Comparison of ENCODE assay signal across 8 mouse cellular contexts in the genomic region with DNA sequence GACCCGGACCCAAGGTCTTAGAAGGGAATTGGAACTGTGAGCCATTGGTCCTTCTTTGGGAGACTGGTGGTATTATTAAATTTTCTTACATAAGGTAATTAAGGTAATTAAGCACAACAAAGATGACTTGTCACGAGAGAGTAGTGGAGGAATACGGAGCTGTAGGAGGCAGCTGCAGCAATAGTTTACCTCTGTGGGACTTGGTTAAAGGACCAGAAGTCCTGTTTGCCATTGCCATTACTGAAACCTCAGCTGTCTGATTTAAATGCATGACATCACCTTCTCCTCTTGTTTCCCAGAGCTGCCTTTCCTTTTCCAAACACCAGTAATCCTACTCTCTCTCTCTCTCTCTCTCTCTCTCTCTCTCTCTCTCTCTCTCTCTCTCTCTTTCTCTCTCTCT. TPM values are rescaled to one million over a fixed set of nuclear protein-coding genes. Genes with fewer than 3 reads are reported as not detected.
A peak's percentile ranks its signal among the peaks of the same experiment; 100 is the strongest.
DNase-seq lines count a peak whose midpoint lies in the region; ATAC-seq and TF ChIP-seq lines count a peak whose summit lies in the region.

No protein-coding gene starts in this region.

- WGBS in heart, embryonic 14.5 days, result 3% methylated on average over 3 of the region's 3 CpGs
- 0% methylated on average over 3 of the region's 3 CpGs for WGBS in forebrain, embryonic 16.5 days

- peak overlapping the region; percentile 80 for H3K9ac ChIP-seq in heart, embryonic 14.5 days (ENCODE audit: low read length)
- peak overlapping the region; percentile 70 for H3K9ac ChIP-seq in forebrain, embryonic 16.5 days (replicated peaks; ENCODE audit: low read depth, low read length)

- no peak for ATAC-seq in heart, embryonic 14.5 days (ENCODE audit: insufficient number of reproducible peaks, insufficient read depth, low FRiP score, low read depth)
- ATAC-seq in G1E (ENCODE audit: extremely low read depth, insufficient number of reproducible peaks, low FRiP score, poor library complexity, severe bottlenecking), result no peak
- ATAC-seq in forebrain, embryonic 16.5 days, result peak; percentile 72

- H3K27ac ChIP-seq in heart, embryonic 14.5 days (replicated peaks in 1 of 2; ENCODE audit: control insufficient read depth in 1 of 2, insufficient read depth in 1 of 2, low read depth in 2 of 2, low read length in 2 of 2), result peak overlapping the region; percentile 88 to 91; a peak in 3 of 4 replicates
- peak overlapping the region; percentile 52 for H3K27ac ChIP-seq in forebrain, embryonic 16.5 days (ENCODE audit: low read length)

- TF ChIP-seq CTCF in G1E (IDR thresholded peaks at IDR 0.05; ENCODE audit: low read depth, low read length), result no peak

- H3K4me1 ChIP-seq in heart, embryonic 14.5 days (ENCODE audit: control insufficient read depth in 2 of 2, insufficient read depth in 2 of 2, low read length in 2 of 2), result peaks cover 3 to 24% of the 10 kb centered on the region in 2 experiments; a peak in 3 of 4 replicates
- H3K4me1 ChIP-seq in G1E (ENCODE audit: insufficient read depth, low read depth, low read length), result peaks cover 29% of the 10 kb centered on the region
- H3K4me1 ChIP-seq in forebrain, embryonic 16.5 days (replicated peaks; ENCODE audit: control insufficient read depth, insufficient read depth, low read length), result peaks cover 16% of the 10 kb centered on the region

- peak overlapping the region; percentile 73 for H3K4me2 ChIP-seq in heart, embryonic 14.5 days (ENCODE audit: low read length)
- H3K4me2 ChIP-seq in forebrain, embryonic 16.5 days (ENCODE audit: low read length), result peak overlapping the region; percentile 94

- no peak for DNase-seq in heart, adult 8-10 months (ENCODE audit: low spot score)
- no peak for DNase-seq in G1E (ENCODE audit: low spot score)
- DNase-seq in lung, postnatal 25 days (ENCODE audit: low spot score), result peak; percentile 5
- no peak for DNase-seq in ovary, postnatal 10 days (ENCODE audit: low spot score)
- no peak for DNase-seq in urinary bladder, adult 2 months (ENCODE audit: low spot score)
- no peak for DNase-seq in adrenal gland, postnatal 14 days

- H3K9me3 ChIP-seq in heart, embryonic 14.5 days (ENCODE audit: control insufficient read depth, low read length), result no peaks in the 10 kb centered on the region
- no peaks in the 10 kb centered on the region for H3K9me3 ChIP-seq in G1E (replicated peaks)
- no peaks in the 10 kb centered on the region for H3K9me3 ChIP-seq in forebrain, embryonic 16.5 days (ENCODE audit: control insufficient read depth, low read length)

- peak overlapping the region; percentile 78 to 86; a peak in 3 of 4 replicates for H3K4me3 ChIP-seq in heart, embryonic 14.5 days (ENCODE audit: control insufficient read depth in 1 of 2, insufficient read depth in 1 of 2, low read depth in 1 of 2, low read length in 2 of 2)
- H3K4me3 ChIP-seq in G1E (ENCODE audit: low read depth, low read length), result peak overlapping the region; percentile 90
- peak overlapping the region; percentile 85 for H3K4me3 ChIP-seq in forebrain, embryonic 16.5 days (replicated peaks; ENCODE audit: low read length)

- peaks cover 15% of the 10 kb centered on the region for H3K36me3 ChIP-seq in heart, embryonic 14.5 days (ENCODE audit: control insufficient read depth, insufficient read depth, low read length)
- peaks cover 20% of the 10 kb centered on the region for H3K36me3 ChIP-seq in G1E (replicated peaks)
- no peaks in the 10 kb centered on the region for H3K36me3 ChIP-seq in forebrain, embryonic 16.5 days (ENCODE audit: control insufficient read depth, insufficient read depth)

- no peaks in the 10 kb centered on the region for H3K27me3 ChIP-seq in heart, embryonic 14.5 days (ENCODE audit: control insufficient read depth, insufficient read depth, low read length)
- H3K27me3 ChIP-seq in G1E (ENCODE audit: insufficient read depth, low read length), result no peaks in the 10 kb centered on the region
- H3K27me3 ChIP-seq in forebrain, embryonic 16.5 days (replicated peaks; ENCODE audit: control insufficient read depth, insufficient read depth, low read length), result no peaks in the 10 kb centered on the region

RNA-seq across cellular contexts. Expression of a gene that starts 0.7 kb away (rescaled TPM):
- 4.4 and 4.9 TPM in 2 replicates for polyA plus RNA-seq in heart, embryonic 14.5 days (2014; fragmentation: Nextera tagmentation; extraction: Ambion mirVana)
- 1 to 10 TPM; 1.1 to 2.0 (median 1.2) TPM for total RNA-seq in heart, adult 8-10 months (2022)
- total RNA-seq in G1E (2014; fragmentation: Nextera tagmentation) (81.4 and 85.7 TPM in 2 replicates), G1E (2017) (37.9 and 50.5 TPM in 2 replicates)
- 15.9 and 19.0 TPM in 2 replicates for polyA plus RNA-seq in G1E (2012)
- 28.1 and 38.4 TPM in 2 replicates for polyA plus RNA-seq in forebrain, embryonic 16.5 days (2015; fragmentation: Nextera tagmentation; extraction: Ambion mirVana)
- 2.5 and 2.6 TPM in 2 replicates for polyA plus RNA-seq in urinary bladder, adult 2 months (2012; rRNA removed)
- 12.3 and 12.9 TPM in 2 replicates for total RNA-seq in adrenal gland, postnatal 14 days (2021)

RNA-seq across cellular contexts. Expression of a gene that starts 20.2 kb away (rescaled TPM):
- polyA plus RNA-seq in heart, embryonic 14.5 days (2014; fragmentation: Nextera tagmentation; extraction: Ambion mirVana), result 0.82 and 0.99 TPM in 2 replicates
- under 1 TPM in 1 of 4 experiments, not detected in 3; 0.35 TPM for total RNA-seq in heart, adult 8-10 months (2022)
- total RNA-seq in G1E (2014; fragmentation: Nextera tagmentation), result 4.2 TPM in 1 of 2 replicates, not detected in the other
- 0.27 and 1.7 TPM in 2 replicates for total RNA-seq in G1E (2017)
- polyA plus RNA-seq in G1E (2012), result not detected in 2 replicates
- polyA plus RNA-seq in forebrain, embryonic 16.5 days (2015; fragmentation: Nextera tagmentation; extraction: Ambion mirVana), result 205 and 220 TPM in 2 replicates
- 1.1 and 1.2 TPM in 2 replicates for polyA plus RNA-seq in urinary bladder, adult 2 months (2012; rRNA removed)
- 39.0 and 44.4 TPM in 2 replicates for total RNA-seq in adrenal gland, postnatal 14 days (2021)

Comparison
In these comparisons a context has a peak if more than half of its experiments do, and no peak if none do; other contexts are left out.
1. RNA of a gene that starts 20.2 kb away (polyA plus RNA-seq): 205 to 220 TPM in forebrain, embryonic 16.5 days; 1.1 to 1.2 TPM in urinary bladder, adult 2 months, 0.82 to 0.99 TPM in heart, embryonic 14.5 days and not detected in G1E; every median in the first group is over 10 times any median in the second.
2. Peak in every context shown above with its lines, with median percentiles within 50 percentile points of each other: H3K4me3 ChIP-seq.